Mouse (Mus musculus) thymus, adult 18-20 months (tissue): Measurements from ENCODE around the gene Hist1h2ak.
"Not testable (repeated sequence)": the region's sequence is repeated elsewhere in the genome, so short reads cannot be mapped to it uniquely, and the experiment has no call there.

ENCODE experiments used
- DNase-seq, 2 experiments: peaks; one replicate each; pipeline ENCODE4 v3.0.0; 2022; ENCODE audit warnings: mixed read lengths in 2 of 2

Gene Hist1h2ak

GRCm38 (mm10) chr13:21755707-21756106 lies 2.1 kb upstream of the Hist1h2ak start:
- no peak for DNase-seq

DNA sequence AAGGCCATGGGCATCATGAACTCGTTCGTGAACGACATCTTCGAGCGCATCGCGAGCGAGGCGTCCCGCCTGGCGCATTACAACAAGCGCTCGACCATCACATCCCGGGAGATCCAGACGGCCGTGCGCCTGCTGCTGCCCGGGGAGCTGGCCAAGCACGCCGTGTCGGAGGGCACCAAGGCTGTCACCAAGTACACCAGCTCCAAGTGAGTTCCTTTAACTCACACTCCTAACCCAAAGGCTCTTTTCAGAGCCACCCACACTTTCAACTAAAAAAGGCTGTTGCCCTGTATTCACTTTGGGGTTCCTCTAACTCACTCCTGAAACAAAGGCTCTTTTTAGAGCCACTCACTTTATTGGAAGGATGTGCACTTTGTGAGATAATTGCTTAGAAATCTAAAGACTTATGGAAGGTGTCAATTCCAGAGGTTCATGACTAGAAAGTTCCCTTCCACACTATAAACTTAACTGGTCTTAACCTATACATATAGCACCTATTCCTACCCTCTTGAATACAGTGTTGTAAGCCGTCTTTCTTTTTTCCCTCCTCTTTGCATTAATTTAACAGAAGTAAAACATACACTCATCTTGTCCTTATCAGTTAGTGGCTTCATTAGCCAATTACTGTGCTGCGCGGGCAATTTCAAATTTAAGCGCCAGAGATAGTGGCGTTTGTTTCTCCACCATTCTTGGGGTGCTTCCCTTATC lies 821 bp upstream of the Hist1h2ak start:
- not testable (repeated sequence) for DNase-seq

- no peak for DNase-seq
These were observed 540 bp downstream of the Hist1h2ak start for GRCm38 (mm10) chr13:21753051-21753523.

GRCm38 (mm10) chr13:21752356-21752755 lies 1.3 kb downstream of the Hist1h2ak start:
- DNase-seq = no peak

DNA sequence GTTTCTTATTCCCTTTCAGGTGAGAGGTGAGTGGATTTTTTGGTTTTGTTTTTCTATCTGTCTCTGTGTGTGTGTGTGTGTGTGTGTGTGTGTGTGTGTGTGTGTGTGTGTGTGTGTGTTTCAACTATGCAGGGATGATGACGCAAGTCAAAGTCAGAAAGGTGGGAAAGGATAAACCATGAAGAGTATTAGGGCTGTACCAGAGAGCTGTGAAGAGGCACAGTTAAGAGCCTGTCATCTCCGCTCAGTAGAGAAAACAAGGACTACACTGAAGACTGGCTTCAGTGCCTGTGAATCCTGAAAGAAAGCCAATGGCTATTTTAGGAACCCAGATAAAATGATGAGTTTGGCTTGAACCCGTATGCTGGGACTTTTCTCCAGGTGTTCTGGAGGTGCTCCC lies 1.8 kb downstream of the Hist1h2ak start:
- DNase-seq = no peak

- no peak for DNase-seq
These were observed 2.2 kb downstream of the Hist1h2ak start for GRCm38 (mm10) chr13:21751417-21751816.

DNA sequence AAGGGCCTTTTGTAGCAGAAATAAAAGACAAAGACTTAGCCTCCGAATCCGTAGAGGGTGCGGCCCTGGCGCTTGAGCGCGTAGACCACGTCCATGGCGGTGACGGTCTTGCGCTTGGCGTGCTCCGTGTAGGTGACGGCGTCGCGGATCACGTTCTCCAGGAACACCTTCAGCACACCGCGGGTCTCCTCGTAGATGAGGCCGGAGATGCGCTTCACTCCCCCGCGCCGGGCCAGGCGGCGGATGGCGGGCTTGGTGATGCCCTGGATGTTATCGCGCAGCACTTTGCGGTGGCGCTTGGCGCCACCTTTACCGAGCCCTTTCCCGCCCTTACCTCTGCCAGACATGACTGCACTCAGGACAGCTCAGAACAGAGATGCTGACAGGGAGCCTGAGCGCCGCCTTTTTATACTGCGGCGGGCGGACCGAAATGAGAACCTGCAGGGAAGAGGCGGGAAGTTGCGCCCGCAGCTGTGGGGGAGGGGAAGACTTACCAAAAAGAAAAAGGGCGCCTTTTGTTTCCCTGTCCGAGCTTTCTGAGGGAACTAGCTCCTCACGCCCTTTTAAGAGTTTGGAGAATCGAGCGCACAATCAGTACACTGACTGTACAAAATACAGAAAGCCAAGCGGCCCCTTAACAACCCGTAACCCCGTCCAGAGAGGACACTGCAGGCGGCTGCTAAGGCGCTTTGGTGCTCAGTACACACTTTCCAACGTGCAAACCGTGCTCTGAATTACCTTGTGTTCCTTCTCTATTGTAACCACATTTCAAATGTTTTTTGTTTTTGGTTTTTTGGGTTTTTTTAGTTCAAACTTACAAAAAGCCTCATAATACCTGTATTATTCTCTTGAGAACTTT lies 3.2 kb downstream of the Hist1h2ak start, which contains the start of gene Hist1h4k:
Hist1h4k (minus strand) TSS at position 347 of the 859 bp plus-strand sequence.
- DNase-seq = peak; percentile 88 to 94

DNA sequence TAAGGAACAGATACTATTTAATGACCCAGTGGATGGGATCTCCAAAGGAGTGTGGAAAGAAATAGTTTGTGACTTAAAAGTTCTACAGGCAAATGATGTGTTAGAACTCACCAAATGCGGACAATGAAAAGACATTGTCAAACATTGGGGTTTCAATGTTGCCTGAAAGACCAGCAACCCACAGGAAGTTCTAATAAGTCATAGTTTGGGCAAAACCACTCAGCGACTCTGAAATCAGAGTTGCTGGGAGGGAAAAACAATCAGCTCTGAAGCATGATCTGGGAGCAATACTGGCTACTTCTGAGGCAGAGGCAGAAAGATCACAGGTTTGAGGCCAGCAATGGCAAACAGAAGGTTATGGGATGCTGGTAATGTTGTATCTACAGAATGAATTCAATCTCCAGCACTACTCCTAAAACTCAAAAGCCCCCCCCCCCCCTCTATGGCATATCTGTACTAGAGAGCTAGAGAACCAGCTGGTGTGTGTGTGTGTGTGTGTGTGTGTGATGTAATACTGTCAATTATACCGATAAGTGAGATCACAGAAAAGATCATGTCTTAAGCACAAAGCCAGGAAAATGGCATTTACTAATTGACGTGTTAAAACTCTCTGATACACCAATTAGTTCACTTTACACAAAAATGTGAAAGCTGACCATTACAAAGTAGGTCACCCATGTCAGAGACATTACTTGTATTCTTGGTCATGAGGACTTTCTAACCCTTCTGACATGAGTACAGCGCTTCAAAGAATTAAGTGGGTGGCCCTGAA lies 4.1 kb downstream of the Hist1h2ak start:
- DNase-seq = no peak

DNA sequence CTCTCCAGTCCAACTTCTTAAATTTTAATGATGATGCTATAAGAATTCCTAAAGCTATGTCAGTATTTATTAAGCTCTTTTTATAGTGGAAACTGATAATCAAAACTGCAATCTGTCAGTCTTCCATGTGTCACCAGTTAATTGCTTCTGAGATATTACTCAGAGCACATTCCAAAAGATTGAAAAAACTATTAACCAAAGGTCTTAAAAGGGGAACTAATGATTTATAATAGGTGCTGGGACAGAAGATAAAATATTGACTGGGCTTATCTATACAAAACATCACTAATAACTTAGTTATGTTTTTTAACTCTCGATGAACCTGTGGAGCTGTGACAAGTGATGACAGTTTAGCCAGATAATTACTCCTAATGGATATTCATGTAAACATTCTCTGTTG lies 8.6 kb downstream of the Hist1h2ak start:
- no peak for DNase-seq

DNA sequence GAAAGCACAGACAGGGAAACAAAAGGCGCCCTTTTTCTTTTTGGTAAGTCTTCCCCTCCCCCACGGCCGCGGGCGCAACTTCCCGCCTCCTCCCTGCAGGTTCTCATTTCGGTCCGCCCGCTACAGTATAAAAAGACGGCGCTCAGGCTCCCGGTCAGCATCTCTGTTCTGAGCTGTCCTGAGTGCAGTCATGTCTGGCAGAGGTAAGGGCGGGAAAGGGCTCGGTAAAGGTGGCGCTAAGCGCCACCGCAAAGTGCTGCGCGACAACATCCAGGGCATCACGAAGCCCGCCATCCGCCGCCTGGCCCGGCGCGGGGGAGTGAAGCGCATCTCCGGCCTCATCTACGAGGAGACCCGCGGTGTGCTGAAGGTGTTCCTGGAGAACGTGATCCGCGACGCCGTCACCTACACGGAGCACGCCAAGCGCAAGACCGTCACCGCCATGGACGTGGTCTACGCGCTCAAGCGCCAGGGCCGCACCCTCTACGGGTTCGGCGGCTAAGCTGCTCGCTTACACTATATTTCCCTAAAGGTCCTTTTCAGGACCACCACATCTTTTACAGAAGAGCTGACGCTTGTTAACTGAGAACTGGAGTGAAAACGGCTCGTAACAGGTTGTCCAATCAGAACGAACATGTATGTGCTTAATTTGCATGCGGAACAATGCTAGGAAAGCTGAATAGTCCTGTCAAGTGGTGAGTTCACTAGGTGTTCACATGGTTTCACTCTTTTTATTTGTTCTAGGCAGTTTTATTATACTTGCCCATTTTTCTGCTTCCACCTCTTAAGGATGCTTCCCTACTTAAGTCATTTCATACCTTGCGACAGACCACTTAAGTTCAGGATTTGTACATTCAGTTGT lies 18.5 kb downstream of the Hist1h2ak start, which contains the start of gene Hist1h4j:
Hist1h4j (plus strand) TSS at position 159 of the 862 bp plus-strand sequence.
- DNase-seq = peak; percentile 66 to 76

DNA sequence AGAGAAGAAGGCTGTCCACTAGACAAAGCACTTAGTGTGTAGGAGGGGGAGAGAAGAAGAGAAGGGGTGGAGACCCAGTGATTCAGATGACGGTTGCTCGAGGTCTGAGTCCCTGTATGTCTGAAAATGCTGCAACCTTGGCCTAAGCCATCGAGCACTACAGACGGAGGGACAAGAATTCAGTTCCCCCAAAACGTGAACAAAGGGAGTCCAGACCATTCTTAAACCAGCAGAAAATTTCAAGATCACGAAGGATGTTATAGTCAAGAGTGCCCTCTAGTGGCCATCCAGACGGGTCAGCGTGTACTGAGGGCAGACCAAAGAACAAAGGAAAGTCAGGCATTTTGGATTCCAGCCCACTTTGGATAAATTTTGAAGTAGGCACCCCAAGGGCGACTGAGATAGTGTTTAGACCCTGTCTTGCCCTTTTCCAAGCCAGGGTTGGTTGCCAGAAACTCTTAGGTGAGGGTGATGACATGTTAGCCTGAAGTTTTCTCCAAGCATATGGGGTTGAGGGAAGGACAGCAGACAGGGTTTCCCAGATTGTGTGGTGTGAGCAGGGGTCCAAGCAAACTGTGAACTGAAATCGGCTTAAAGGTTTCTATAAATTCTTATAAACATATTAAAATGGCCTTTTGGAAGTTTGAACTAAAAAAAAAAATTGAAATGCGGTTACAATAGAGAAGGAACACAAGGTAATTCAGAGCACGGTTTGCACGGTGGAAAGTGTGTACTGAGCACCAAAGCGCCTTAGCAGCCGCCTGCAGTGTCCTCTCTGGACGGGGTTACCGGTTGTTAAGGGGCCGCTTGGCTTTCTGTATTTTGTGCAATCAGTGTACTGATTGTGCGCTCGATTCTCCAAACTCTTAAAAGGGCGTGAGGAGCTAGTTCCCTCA lies 19.4 kb downstream of the Hist1h2ak start:
- DNase-seq = peak in 1 of 2 experiments; percentile 65

DNA sequence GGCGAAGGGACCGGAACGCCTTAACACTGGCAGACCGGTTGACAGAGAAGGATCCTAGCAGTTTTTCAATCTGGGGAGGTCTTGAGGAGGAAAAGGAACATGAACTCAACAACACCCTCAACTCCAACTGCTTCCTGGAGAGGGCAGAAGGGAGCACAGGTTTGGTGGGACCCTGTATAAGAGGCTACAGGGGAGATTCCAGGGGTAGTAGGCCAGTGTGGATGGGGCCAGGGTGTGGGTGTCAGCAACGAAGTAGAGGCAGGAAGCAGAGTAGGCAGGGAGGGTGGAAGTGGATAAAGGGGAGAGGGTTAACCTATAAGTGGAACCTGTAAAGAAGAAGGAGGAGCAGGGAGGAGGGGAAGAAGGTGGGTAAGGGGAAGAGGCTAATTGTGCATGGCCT lies 20.2 kb downstream of the Hist1h2ak start:
- DNase-seq = peak in 1 of 2 experiments; percentile 30

DNA sequence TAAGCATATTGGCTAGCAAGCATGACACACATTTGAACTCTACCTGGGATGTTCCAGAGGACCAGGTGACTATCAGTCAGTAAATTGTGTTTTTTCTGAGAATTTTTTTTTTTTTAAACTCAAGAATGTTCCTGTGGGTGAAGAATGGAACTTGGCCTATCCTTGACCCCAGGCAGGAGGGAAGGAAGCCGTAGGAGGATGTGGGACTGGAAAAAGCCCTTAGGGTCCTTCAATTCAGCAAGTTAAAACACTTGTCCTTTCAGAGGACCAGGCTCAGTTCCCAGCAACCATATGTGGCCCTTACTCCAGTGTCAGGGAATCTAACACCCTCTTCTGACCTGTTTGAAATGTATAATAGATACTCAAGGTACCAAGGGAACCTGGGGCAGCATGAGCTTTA lies 24.1 kb downstream of the Hist1h2ak start:
- DNase-seq = no peak

DNA sequence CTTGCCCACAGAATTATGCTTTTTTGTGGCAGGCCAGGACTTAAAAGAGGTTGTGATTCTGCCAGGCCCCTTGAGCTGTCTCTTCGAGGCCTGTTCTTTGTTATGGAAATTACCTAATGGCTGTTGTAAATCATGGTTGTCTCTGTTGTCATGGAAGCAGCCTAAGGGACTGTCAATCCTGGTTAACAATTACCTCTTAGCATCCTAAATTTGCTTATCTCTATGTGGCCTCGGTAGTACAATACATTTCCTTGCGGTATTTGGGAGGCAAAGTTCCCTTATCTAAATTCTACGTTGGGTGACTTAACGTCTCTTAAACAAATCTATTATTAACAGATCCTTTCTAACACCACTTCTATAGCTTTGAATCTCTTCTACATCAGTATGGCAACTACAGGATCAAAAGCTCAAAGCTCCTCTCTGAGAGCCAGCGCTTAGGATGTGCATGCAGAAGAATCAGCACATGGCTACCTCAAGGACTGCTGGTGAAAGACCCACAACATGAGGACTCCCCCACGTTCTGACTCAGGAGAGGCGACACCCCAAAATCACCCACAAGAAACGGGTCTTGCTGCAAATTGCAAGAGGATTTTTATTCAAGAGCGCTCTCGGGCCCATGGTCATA lies 25.6 kb downstream of the Hist1h2ak start:
- no peak for DNase-seq

DNA sequence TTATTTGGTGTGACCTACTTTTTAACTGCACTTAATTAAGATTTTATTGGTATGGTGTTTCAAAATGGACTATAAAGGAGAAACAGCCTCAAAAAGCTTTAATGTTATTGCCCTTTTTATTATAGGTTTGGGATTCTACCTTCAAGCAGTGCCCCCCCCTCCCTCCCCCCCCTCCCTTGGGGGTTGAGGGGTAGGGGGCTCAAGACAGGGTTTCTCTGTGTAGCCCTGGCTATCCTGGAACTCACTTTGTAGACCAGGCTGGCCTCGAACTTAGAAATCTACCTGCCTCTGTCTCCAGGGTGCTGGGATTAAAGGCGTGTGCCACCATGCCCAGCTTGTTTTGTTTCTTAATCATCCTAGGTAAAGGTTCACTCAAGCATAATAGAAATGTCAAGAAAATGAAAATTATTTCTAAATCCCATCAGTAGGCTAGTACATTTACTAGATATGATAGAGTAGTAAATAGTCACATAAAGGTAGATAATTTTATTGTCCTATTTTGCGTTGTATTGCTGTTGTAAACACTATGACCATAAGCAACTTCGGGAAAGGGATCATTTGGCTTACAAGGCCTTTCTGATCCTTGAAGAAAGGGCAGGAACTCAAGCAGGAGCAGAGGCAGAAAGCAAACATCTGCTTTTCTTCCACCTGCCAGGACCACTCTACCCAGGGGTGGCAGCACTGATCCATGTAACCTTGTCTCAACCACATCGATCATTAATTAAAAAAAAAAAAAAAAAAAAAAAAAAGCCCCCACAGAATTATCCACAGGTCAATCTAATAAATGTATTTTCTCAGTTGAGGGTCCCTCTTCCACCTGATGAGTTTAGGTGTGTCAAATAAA lies 30.4 kb downstream of the Hist1h2ak start:
- no peak for DNase-seq

DNA sequence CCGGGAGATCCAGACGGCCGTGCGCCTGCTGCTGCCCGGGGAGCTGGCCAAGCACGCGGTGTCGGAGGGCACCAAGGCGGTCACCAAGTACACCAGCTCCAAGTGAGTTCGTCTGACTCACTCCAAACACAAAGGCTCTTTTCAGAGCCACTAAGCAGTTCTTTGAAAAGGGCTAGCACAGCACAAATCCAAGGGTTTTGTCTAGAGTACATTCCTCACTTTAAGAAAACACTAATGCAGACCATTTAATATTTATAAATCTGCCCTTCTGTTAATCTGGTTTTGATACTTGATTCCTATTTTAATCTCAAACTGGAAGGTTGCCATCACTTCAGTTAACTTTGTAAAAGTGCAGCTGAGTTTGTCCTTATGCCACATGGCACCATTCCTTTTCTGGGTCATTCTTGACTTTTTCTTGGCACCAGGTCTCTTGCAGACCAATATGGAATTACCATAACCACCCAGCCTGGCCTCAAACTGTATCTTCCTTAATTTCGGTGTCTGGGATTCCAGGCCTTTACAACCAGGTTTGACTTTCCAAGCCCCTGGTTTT lies 31.2 kb downstream of the Hist1h2ak start:
- DNase-seq = no peak

DNA sequence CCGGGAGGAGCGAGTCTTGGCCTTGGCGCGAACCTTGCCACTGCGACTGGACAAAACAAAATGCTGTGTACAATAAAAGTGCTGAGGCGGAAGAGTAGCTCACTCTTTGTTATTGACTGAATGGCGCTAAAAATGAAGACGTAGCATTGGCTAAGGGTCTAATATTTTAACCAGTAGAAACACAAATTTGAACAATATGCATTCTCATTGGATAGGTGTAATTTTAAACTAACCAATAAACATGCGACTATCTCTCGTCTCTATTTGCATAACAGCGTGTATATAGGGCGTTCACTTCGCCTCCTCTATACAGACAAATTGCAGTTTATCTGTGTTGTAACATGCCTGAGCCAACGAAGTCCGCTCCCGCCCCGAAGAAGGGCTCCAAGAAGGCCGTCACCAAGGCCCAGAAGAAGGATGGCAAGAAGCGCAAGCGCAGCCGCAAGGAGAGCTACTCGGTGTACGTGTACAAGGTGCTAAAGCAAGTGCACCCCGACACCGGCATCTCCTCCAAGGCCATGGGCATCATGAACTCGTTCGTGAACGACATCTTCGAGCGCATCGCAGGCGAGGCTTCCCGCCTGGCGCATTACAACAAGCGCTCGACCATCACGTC lies 31.8 kb downstream of the Hist1h2ak start, which contains the start of gene Hist1h2bm:
Hist1h2bm (plus strand) TSS at position 288 of the 616 bp plus-strand sequence.
- peak; percentile 55 to 71 for DNase-seq

DNA sequence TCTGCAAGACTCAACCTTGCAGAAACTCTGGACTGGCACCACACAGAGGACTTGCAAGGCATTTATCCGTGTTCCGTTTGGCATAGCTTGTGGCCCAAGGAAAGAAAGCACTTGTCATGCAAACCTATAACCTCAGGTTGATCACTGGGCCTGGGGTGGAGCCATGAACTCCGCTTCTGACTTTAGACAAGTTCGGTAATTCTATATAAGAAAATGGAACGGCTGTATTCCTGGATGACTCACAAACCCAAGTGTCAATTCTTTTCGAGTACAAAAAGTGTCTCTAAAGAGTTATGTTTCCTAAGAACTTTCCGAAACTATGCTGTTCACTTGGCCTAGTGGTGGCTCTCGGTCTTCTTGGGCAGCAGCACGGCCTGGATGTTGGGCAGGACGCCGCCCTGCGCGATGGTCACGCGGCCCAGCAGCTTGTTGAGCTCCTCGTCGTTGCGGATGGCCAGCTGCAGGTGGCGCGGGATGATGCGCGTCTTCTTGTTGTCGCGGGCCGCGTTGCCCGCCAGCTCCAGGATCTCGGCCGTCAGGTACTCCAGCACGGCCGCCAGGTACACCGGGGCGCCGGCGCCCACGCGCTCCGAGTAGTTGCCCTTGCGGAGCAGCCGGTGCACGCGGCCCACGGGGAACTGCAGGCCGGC lies 32.4 kb downstream of the Hist1h2ak start:
- DNase-seq = not testable (repeated sequence)
